Mouse (Mus musculus) forebrain, embryonic 13.5 days (tissue): ENCODE measurements around the gene Als2cl. TPM values are rescaled to one million over a fixed set of nuclear protein-coding genes. Genes with fewer than 3 reads are reported as not detected.

Experiments
- ATAC-seq: fragments of 200-750 bp; cut with Nextera tagmentation; 2 replicates; pipeline ENCODE4 v1.8.0; 2017
- H3K27ac ChIP-seq: fragments of 300-500 bp; sonication (generic); 2 replicates; pipeline ENCODE4 v1.5.1; 2015; ENCODE audit warnings: inconsistent platforms, mild to moderate bottlenecking, moderate library complexity
- H3K27me3 ChIP-seq: fragments of 300-500 bp; sonication (generic); 2 replicates; pipeline ENCODE4 v1.6.1; 2015; ENCODE audit warnings: mild to moderate bottlenecking, inconsistent platforms
- H3K36me3 ChIP-seq: fragments of 300-500 bp; sonication (generic); 2 replicates; pipeline ENCODE4 v1.6.1; 2015; ENCODE audit warnings: mild to moderate bottlenecking, inconsistent platforms; ENCODE audit not compliant: poor library complexity, severe bottlenecking
- H3K4me1 ChIP-seq: fragments of 300-500 bp; sonication (generic); 2 replicates; pipeline ENCODE4 v1.6.1; 2015; ENCODE audit warnings: inconsistent platforms
- H3K4me2 ChIP-seq: fragments of 300-500 bp; sonication (generic); 2 replicates; pipeline ENCODE4 v1.6.1; 2015; ENCODE audit warnings: inconsistent platforms, mild to moderate bottlenecking, moderate library complexity
- H3K4me3 ChIP-seq: fragments of 300-500 bp; sonication (generic); 2 replicates; pipeline ENCODE4 v1.5.1; 2015; ENCODE audit warnings: mild to moderate bottlenecking, inconsistent platforms
- H3K9ac ChIP-seq: fragments of 300-500 bp; sonication (generic); 2 replicates; pipeline ENCODE4 v1.6.1; 2015; ENCODE audit warnings: mild to moderate bottlenecking, inconsistent platforms
- H3K9me3 ChIP-seq: fragments of 300-500 bp; sonication (generic); replicated peaks from 2 replicates; pipeline ENCODE4 v1.6.1; 2016; ENCODE audit warnings: inconsistent platforms
- WGBS: fragments of 180-500 bp; shearing (Covaris S2); methylation state at CpG from one replicate; pipeline ENCODE4 v1.1.7; 2015; 5-methylcytosine and 5-hydroxymethylcytosine counted together
- polyA plus RNA-seq: library from polyadenylated mRNA; unstranded; fragments of >200 nt; fragmentation: Nextera tagmentation; extraction: Ambion mirVana; gene quantifications from 2 replicates; pipeline ENCODE4 v1.2.1, GENCODE M21; 2015

The Als2cl gene
- polyA plus RNA-seq, 1 experiment from 2014 or later, result 0.90 TPM

DNA sequence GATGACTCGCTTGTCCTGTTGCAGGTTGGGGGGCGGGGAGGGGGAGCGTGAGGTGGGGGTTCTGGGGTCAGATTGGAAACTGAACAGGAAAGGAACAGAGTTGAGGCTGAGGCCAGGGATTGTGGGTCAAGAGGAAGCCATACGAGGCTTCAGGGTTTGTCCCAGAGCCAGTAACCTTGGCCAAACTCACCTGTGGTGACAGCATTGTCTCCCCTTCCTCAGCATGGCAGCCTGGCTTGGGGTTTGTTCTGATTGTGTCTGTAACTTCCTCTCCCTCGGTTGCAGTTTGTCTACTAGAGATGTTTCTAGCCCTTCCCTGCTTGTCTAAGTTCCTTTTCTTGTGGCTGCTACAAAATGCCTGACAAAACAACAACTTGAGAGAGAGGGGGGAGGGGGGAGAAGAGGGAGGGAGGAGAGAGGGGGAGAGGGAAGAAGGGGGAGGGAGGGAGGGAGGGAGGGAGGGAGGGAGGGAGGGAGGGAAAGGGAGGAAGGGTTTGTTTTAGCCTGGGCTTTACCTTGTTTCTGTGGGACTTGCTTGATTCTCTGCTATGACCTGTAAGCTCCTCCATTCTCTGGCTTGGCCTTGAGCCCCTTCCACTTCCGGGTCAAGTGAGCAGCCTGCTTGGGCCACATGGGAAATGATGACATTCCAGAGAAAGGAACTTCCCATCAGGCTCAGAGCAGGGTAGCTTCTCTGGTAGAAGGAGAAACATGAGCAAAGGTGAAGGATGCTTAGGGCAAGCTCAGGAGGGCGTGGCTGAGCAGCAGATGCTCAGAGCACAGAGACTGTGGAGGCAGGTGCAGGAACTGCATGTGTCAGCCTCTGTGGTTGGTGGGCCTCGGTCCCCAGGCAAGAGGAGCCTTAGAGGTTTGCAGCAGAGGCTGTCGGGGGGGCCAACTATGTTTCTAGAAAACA lies 8.0 kb downstream of the Als2cl start:
- WGBS, result 62% methylated on average over 9 of the region's 9 CpGs
- Histone ChIP-seq H3K27ac (no peak overlapping the region), H3K4me3 (no peak overlapping the region), H3K4me1 (no peaks in the 10 kb centered on the region), H3K9me3 (no peaks in the 10 kb centered on the region), H3K4me2 (no peak overlapping the region), H3K27me3 (no peaks in the 10 kb centered on the region), H3K36me3 (no peaks in the 10 kb centered on the region), H3K9ac (no peak overlapping the region)
- no peak for ATAC-seq

DNA sequence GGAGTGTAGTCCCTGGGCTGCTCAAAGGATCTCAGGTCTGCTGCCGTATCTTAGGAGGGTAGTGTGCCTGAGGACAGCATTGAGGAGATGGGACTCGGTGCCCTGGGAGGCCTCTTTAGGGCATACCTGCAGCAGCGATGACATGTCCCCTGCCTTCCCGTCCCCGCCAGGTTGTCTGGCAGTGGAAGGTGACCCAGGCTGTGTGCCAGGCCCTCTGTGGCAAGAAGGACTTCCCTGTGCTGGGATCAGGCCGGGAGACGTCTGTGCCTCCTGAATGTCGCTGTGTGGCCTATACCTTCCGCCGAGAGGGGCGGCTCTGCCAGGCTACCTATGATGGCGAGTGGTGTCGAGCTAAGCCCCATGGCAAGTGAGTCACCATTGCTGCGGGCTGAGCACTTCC lies 9.3 kb downstream of the Als2cl start:
- no peak for ATAC-seq
- no peak overlapping the region for H3K9ac ChIP-seq
- H3K4me2 ChIP-seq, result no peak overlapping the region
- 90% methylated on average over 14 of the region's 14 CpGs for WGBS
- no peaks in the 10 kb centered on the region for H3K4me1 ChIP-seq
- no peaks in the 10 kb centered on the region for H3K9me3 ChIP-seq
- no peak overlapping the region for H3K4me3 ChIP-seq
- H3K36me3 ChIP-seq, result no peaks in the 10 kb centered on the region
- no peaks in the 10 kb centered on the region for H3K27me3 ChIP-seq
- H3K27ac ChIP-seq, result no peak overlapping the region

DNA sequence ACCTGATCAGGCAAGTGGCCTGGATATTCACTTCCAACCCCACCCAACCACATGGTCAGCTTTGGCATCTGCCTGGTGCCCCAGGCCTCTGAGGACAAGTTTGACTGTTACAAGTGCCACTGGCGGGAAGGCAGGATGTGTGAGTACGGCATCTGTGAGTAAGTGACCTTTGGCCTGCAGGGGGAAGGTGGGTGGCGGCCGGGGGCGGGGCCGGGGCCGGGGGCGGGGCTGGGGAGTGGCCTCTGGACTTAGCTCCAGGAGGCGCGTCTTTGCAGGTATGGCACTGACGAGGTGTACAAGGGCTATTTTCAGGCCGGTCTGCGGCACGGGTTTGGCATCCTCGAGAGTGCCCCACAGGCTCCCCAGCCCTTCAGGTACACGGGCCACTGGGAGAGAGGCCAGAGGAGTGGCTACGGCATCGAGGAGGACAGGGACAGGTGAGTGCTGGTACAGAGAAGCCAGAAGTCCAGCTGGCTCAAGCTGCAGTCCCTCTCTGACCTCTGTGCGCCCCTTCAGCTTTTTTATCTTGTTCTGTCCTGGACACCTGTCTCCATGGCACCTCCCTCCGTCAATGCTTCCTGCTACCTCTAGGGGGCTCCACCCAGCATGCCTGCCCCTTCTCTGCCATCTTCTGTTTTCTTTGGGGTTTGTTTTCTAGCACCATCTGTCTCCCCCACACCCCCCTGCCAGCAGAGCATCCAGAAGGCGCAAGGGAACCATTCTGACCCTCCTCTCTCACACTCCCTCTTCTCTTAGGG lies 10.5 kb downstream of the Als2cl start:
- Histone ChIP-seq H3K27me3 (no peaks in the 10 kb centered on the region), H3K9ac (no peak overlapping the region), H3K9me3 (no peaks in the 10 kb centered on the region), H3K4me2 (no peak overlapping the region), H3K27ac (no peak overlapping the region), H3K4me1 (no peaks in the 10 kb centered on the region), H3K4me3 (no peak overlapping the region), H3K36me3 (no peaks in the 10 kb centered on the region)
- 13% methylated on average over 21 of the region's 21 CpGs for WGBS
- ATAC-seq, result no peak

- H3K9me3 ChIP-seq, result no peaks in the 10 kb centered on the region
- H3K4me3 ChIP-seq, result no peak overlapping the region
- H3K27ac ChIP-seq, result no peak overlapping the region
- H3K36me3 ChIP-seq, result no peaks in the 10 kb centered on the region
- ATAC-seq, result no peak
- H3K9ac ChIP-seq, result no peak overlapping the region
- H3K4me2 ChIP-seq, result no peak overlapping the region
- H3K4me1 ChIP-seq, result peaks cover 6% of the 10 kb centered on the region; the same call in 1 of the 2 replicates
- 82% methylated on average over 12 of the region's 12 CpGs for WGBS
- H3K27me3 ChIP-seq, result no peaks in the 10 kb centered on the region
These were observed 11.6 kb downstream of the Als2cl start for GRCm38 (mm10) chr9:110891077-110891828.

DNA sequence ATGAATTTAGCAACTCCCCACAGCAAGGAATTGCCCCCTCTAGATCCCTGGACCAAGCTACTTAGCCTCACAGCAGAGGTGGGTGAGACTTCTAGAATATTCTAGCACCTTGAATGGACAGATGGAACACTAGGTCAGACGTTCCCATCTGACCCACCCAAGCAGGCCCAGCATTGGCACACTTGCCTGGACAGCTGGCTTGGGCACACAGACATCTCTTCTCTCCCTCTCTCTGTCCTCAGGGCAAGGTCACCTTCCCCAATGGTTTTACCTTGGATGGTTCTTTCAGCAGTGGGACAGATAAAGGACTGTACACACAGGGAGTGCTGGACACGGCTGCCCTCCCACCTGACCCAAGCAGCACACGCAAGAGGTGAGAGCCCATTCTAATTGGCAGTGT lies 12.9 kb downstream of the Als2cl start:
- H3K9ac ChIP-seq, result no peak overlapping the region
- no peak overlapping the region for H3K27ac ChIP-seq
- no peaks in the 10 kb centered on the region for H3K27me3 ChIP-seq
- H3K4me3 ChIP-seq, result no peak overlapping the region
- no peak overlapping the region for H3K4me2 ChIP-seq
- no peaks in the 10 kb centered on the region for H3K9me3 ChIP-seq
- WGBS, result 92% methylated on average over 3 of the region's 3 CpGs
- peaks cover 11% of the 10 kb centered on the region; the same call in 1 of the 2 replicates for H3K4me1 ChIP-seq
- H3K36me3 ChIP-seq, result no peaks in the 10 kb centered on the region
- ATAC-seq, result no peak

DNA sequence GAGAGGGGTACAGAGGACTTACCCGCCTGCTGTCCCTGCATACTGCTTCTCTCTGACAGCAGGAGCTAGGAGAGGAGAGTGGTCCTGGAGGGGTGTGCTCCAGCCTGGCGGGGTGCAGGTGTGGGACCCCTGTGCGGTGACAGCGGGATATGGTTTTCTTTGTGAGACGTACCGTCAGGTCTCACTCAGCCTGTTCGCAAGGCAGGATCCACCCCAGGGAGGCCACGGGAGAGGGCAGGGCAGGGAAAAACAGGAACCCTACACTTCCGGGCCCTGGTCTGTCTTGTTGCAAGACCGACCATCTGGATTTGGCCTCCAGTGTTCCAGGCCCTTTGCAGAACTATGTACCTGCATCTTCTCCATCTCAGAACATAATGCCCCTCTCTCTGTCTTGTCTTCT lies 13.8 kb downstream of the Als2cl start:
- 71% methylated on average over 10 of the region's 10 CpGs for WGBS
- Histone ChIP-seq H3K36me3 (no peaks in the 10 kb centered on the region), H3K9me3 (no peaks in the 10 kb centered on the region), H3K4me3 (no peak overlapping the region), H3K27ac (no peak overlapping the region), H3K4me2 (no peak overlapping the region), H3K9ac (no peak overlapping the region), H3K4me1 (peaks cover 11% of the 10 kb centered on the region; the same call in 1 of the 2 replicates), H3K27me3 (no peaks in the 10 kb centered on the region)
- no peak for ATAC-seq

DNA sequence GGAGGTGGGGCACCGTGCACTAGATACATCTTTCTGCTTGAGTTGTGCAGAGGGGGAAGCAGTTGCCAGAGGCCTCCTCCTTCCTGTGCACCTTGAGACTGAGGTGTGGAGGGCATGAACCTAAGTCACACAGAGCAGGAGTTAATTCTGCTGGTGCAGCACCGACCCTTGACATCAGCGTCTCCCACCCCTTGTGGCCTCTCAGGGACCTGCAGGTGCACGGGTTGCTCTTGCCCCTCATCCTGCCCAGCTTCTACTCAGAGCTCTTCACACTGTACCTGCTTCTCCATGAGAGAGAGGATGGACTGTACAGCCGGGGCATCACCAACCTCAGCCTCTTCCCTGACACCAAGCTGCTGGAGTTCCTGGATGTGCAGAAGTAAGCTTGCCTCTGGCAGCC lies 15.8 kb downstream of the Als2cl start:
- Histone ChIP-seq H3K36me3 (no peaks in the 10 kb centered on the region), H3K4me2 (no peak overlapping the region), H3K9me3 (no peaks in the 10 kb centered on the region), H3K27ac (no peak overlapping the region), H3K27me3 (no peaks in the 10 kb centered on the region), H3K9ac (no peak overlapping the region), H3K4me3 (no peak overlapping the region), H3K4me1 (peaks cover 11% of the 10 kb centered on the region; the same call in 1 of the 2 replicates)
- ATAC-seq, result no peak
- WGBS, result 57% methylated on average over 5 of the region's 5 CpGs

DNA sequence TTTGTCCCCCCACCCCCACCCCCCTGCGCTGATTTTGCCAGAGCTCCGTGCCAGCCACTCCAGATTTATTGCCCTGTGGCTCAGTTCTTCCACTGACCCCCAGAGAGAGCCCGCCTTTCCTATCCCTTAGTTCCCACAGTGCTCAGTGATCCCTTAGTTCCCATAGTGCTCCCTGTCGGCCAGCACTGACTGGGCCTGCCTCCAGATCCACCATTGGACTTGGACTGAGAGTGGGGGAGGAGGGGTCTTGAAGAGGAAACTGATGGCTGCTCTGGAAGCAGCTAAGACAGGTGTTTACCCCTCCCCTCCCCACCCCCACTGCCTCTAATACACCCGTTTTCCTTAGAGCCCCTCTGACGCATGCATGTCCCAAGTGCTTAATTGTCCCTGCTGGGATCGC lies 16.3 kb downstream of the Als2cl start:
- WGBS, result 15% methylated on average over 7 of the region's 7 CpGs
- no peak overlapping the region for H3K9ac ChIP-seq
- H3K36me3 ChIP-seq, result no peaks in the 10 kb centered on the region
- H3K27me3 ChIP-seq, result no peaks in the 10 kb centered on the region
- peak overlapping the region; percentile 14; the same call in 1 of the 2 replicates for H3K4me3 ChIP-seq
- ATAC-seq, result peak; percentile 42; the same call in 1 of the 2 replicates
- peak overlapping the region; percentile 44 for H3K4me2 ChIP-seq
- H3K9me3 ChIP-seq, result no peaks in the 10 kb centered on the region
- peaks cover 11% of the 10 kb centered on the region; the same call in 1 of the 2 replicates for H3K4me1 ChIP-seq
- H3K27ac ChIP-seq, result no peak overlapping the region

DNA sequence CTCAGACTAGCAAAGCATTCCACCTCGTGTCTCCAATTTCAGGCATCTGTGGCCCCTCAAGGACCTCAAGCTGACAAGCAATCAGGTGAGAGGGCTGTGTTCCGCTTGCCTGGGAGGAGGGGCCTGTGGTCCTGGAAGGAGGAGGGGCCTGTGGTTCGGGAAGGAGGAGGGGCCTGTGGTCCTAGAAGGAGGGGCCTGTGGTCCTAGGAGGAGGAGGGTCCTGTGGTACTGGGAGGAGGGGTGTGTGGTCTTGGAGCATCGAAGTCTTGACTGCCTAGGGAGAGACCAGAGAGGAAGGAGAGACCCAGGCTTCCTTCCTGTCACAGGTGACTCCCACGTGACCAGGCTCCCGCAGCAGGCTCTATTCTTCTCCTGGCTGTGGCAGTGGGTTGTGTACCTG lies 16.9 kb downstream of the Als2cl start:
- Histone ChIP-seq H3K27ac (no peak overlapping the region), H3K27me3 (no peaks in the 10 kb centered on the region), H3K36me3 (no peaks in the 10 kb centered on the region), H3K4me1 (peaks cover 11% of the 10 kb centered on the region; the same call in 1 of the 2 replicates), H3K4me2 (peak overlapping the region; percentile 44), H3K9ac (no peak overlapping the region), H3K4me3 (peak overlapping the region; percentile 14; the same call in 1 of the 2 replicates), H3K9me3 (no peaks in the 10 kb centered on the region)
- WGBS, result 4% methylated on average over 6 of the region's 6 CpGs
- peak; percentile 59 for ATAC-seq

DNA sequence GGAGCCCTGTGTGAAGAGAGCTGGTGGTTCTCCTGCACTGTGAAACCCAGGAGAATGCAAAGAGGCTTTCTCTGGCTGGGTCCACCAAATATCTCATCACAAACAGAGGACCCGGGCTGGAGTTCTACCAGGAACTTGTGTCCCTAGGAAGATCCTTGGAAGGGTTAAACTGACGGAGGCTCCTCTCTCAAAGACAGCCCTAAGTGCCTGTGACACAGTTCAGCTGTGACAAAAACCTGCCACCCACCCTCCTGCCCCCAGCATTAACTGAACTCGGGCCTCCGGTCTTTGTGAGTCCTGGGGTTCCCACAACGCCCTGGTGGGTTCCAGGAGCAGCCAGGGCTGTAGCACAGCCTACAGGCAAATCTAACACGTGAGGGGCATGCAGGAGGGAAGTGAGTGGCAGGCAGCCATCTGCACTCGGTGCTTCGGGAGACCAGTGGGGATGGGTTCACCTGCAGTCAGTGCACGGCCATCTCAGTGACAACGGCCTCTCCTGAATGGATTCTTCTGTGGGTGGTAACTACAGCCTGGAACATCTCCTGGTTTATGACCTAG lies 19.9 kb downstream of the Als2cl start:
- WGBS, result 60% methylated on average over 10 of the region's 10 CpGs
- ATAC-seq, result no peak
- H3K27me3 ChIP-seq, result no peaks in the 10 kb centered on the region
- peaks cover 11% of the 10 kb centered on the region; the same call in 1 of the 2 replicates for H3K4me1 ChIP-seq
- no peaks in the 10 kb centered on the region for H3K36me3 ChIP-seq
- H3K4me2 ChIP-seq, result no peak overlapping the region
- no peaks in the 10 kb centered on the region for H3K9me3 ChIP-seq
- no peak overlapping the region for H3K4me3 ChIP-seq
- no peak overlapping the region for H3K9ac ChIP-seq
- no peak overlapping the region for H3K27ac ChIP-seq

GRCm38 (mm10) chr9:110901204-110901603 lies 21.5 kb downstream of the Als2cl start:
- no peak overlapping the region for H3K4me2 ChIP-seq
- no peaks in the 10 kb centered on the region for H3K36me3 ChIP-seq
- no peak overlapping the region for H3K9ac ChIP-seq
- H3K4me3 ChIP-seq, result no peak overlapping the region
- H3K27me3 ChIP-seq, result no peaks in the 10 kb centered on the region; the same call in 1 of the 2 replicates
- no peak overlapping the region for H3K27ac ChIP-seq
- no peak for ATAC-seq
- WGBS, result 81% methylated on average over 6 of the region's 6 CpGs
- H3K4me1 ChIP-seq, result peaks cover 6% of the 10 kb centered on the region; the same call in 1 of the 2 replicates
- no peaks in the 10 kb centered on the region for H3K9me3 ChIP-seq
